Mouse (Mus musculus): ENCODE measurements around the gene Cpne1.

DNA sequence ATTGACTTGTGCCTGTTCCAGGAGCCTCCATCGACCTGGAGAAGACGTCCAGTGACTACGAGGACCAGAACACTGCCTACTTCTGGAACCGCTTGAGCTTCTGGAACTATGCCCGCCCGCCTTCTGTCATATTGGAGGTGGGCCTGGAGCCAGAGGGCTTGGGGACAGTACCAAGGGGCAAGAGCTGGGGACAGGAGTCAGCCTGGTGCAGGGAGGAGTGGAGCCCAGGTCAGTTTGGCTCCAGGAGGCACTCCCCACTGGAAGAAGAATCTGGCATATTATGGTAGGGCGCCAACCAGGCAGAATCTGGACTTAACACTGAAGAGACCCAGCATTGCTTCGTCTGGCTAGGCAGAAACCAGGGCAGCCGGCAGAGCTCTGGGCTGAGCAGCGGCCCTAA, 43.8 kb downstream of the Cpne1 start:
- TF ChIP-seq POLR2A (IDR thresholded peaks at IDR 0.05; ENCODE audit: control insufficient read depth, low read depth, low read length) (no peak), CTCF (IDR thresholded peaks at IDR 0.05; ENCODE audit: control insufficient read depth, insufficient read depth, insufficient replicate concordance, low read depth, low read length) (no peak)

Data from testis, adult 2 months (tissue).